Mouse (Mus musculus): ENCODE data around the gene Pvalb. TPM values are rescaled to one million over a fixed set of nuclear protein-coding genes. Genes with fewer than 3 reads are reported as not detected.

Pvalb gene
- polyA plus RNA-seq, 1 experiment, result not detected

GRCm38 (mm10) chr15:78178397-78178796, 27.8 kb downstream of the Pvalb start:
- no peaks in the 10 kb centered on the region for H3K27me3 ChIP-seq (ENCODE audit: control insufficient read depth, insufficient read depth, low read length)
- no peak for TF ChIP-seq POLR2A (IDR thresholded peaks at IDR 0.05; ENCODE audit: control insufficient read depth, low read depth, low read length)
- TF ChIP-seq CTCF (IDR thresholded peaks at IDR 0.05; ENCODE audit: control insufficient read depth, insufficient read depth, insufficient replicate concordance, low read depth, low read length), result peak; percentile 96
- no peak overlapping the region for H3K4me3 ChIP-seq (ENCODE audit: control insufficient read depth, low read depth, low read length)
- no peaks in the 10 kb centered on the region for H3K36me3 ChIP-seq (ENCODE audit: control insufficient read depth, insufficient read depth, low read length)
- no peak overlapping the region for H3K27ac ChIP-seq (ENCODE audit: control insufficient read depth, insufficient read depth, low read depth, low read length)
- H3K4me1 ChIP-seq (ENCODE audit: control insufficient read depth, insufficient read depth, low read length), result peaks cover 9% of the 10 kb centered on the region

- Histone ChIP-seq H3K4me1 (ENCODE audit: control insufficient read depth, insufficient read depth, low read length) (peaks cover 15% of the 10 kb centered on the region), H3K27me3 (ENCODE audit: control insufficient read depth, insufficient read depth, low read length) (no peaks in the 10 kb centered on the region), H3K36me3 (ENCODE audit: control insufficient read depth, insufficient read depth, low read length) (no peaks in the 10 kb centered on the region), H3K4me3 (ENCODE audit: control insufficient read depth, low read depth, low read length) (no peak overlapping the region), H3K27ac (ENCODE audit: control insufficient read depth, insufficient read depth, low read depth, low read length) (no peak overlapping the region)
- TF ChIP-seq CTCF (IDR thresholded peaks at IDR 0.05; ENCODE audit: control insufficient read depth, insufficient read depth, insufficient replicate concordance, low read depth, low read length) (no peak), POLR2A (IDR thresholded peaks at IDR 0.05; ENCODE audit: control insufficient read depth, low read depth, low read length) (no peak)
Observed at GRCm38 (mm10) chr15:78177257-78177656, 28.9 kb downstream of the Pvalb start.

GRCm38 (mm10) chr15:78174887-78175245, 31.3 kb downstream of the Pvalb start:
- Histone ChIP-seq H3K27ac (ENCODE audit: control insufficient read depth, insufficient read depth, low read depth, low read length) (no peak overlapping the region), H3K27me3 (ENCODE audit: control insufficient read depth, insufficient read depth, low read length) (no peaks in the 10 kb centered on the region), H3K4me1 (ENCODE audit: control insufficient read depth, insufficient read depth, low read length) (peaks cover 15% of the 10 kb centered on the region), H3K36me3 (ENCODE audit: control insufficient read depth, insufficient read depth, low read length) (no peaks in the 10 kb centered on the region), H3K4me3 (ENCODE audit: control insufficient read depth, low read depth, low read length) (no peak overlapping the region)
- TF ChIP-seq POLR2A (IDR thresholded peaks at IDR 0.05; ENCODE audit: control insufficient read depth, low read depth, low read length) (no peak), CTCF (IDR thresholded peaks at IDR 0.05; ENCODE audit: control insufficient read depth, insufficient read depth, insufficient replicate concordance, low read depth, low read length) (no peak)

GRCm38 (mm10) chr15:78173972-78174886, 32.0 kb downstream of the Pvalb start, which contains the start of gene Ift27:
TSS of gene Ift27 (minus strand) at chr15:78174107.
- Histone ChIP-seq H3K4me1 (ENCODE audit: control insufficient read depth, insufficient read depth, low read length) (peaks cover 15% of the 10 kb centered on the region), H3K27me3 (ENCODE audit: control insufficient read depth, insufficient read depth, low read length) (no peaks in the 10 kb centered on the region), H3K36me3 (ENCODE audit: control insufficient read depth, insufficient read depth, low read length) (no peaks in the 10 kb centered on the region), H3K4me3 (ENCODE audit: control insufficient read depth, low read depth, low read length) (peak within 1 kb of the TSS; percentile 91), H3K27ac (ENCODE audit: control insufficient read depth, insufficient read depth, low read depth, low read length) (peak within 1 kb of the TSS; percentile 67)
- peak; percentile 13 for TF ChIP-seq POLR2A (IDR thresholded peaks at IDR 0.05; ENCODE audit: control insufficient read depth, low read depth, low read length)
- TF ChIP-seq CTCF (IDR thresholded peaks at IDR 0.05; ENCODE audit: control insufficient read depth, insufficient read depth, insufficient replicate concordance, low read depth, low read length), result no peak

GRCm38 (mm10) chr15:78172899-78173817, 33.0 kb downstream of the Pvalb start:
- no peak for TF ChIP-seq CTCF (IDR thresholded peaks at IDR 0.05; ENCODE audit: control insufficient read depth, insufficient read depth, insufficient replicate concordance, low read depth, low read length)
- TF ChIP-seq POLR2A (IDR thresholded peaks at IDR 0.05; ENCODE audit: control insufficient read depth, low read depth, low read length), result no peak
- peak overlapping the region; percentile 54 for H3K27ac ChIP-seq (ENCODE audit: control insufficient read depth, insufficient read depth, low read depth, low read length)

GRCm38 (mm10) chr15:78172256-78172898, 33.8 kb downstream of the Pvalb start:
- H3K27me3 ChIP-seq (ENCODE audit: control insufficient read depth, insufficient read depth, low read length), result no peaks in the 10 kb centered on the region
- no peaks in the 10 kb centered on the region for H3K36me3 ChIP-seq (ENCODE audit: control insufficient read depth, insufficient read depth, low read length)
- no peak overlapping the region for H3K27ac ChIP-seq (ENCODE audit: control insufficient read depth, insufficient read depth, low read depth, low read length)
- no peak for TF ChIP-seq POLR2A (IDR thresholded peaks at IDR 0.05; ENCODE audit: control insufficient read depth, low read depth, low read length)
- no peak for TF ChIP-seq CTCF (IDR thresholded peaks at IDR 0.05; ENCODE audit: control insufficient read depth, insufficient read depth, insufficient replicate concordance, low read depth, low read length)
- peaks cover 15% of the 10 kb centered on the region for H3K4me1 ChIP-seq (ENCODE audit: control insufficient read depth, insufficient read depth, low read length)
- no peak overlapping the region for H3K4me3 ChIP-seq (ENCODE audit: control insufficient read depth, low read depth, low read length)

More at GRCm38 (mm10) chr15:78172899-78173817, 33.0 kb downstream of the Pvalb start:
- Histone ChIP-seq H3K36me3 (ENCODE audit: control insufficient read depth, insufficient read depth, low read length) (no peaks in the 10 kb centered on the region), H3K4me3 (ENCODE audit: control insufficient read depth, low read depth, low read length) (peak overlapping the region; percentile 91), H3K27me3 (ENCODE audit: control insufficient read depth, insufficient read depth, low read length) (no peaks in the 10 kb centered on the region), H3K4me1 (ENCODE audit: control insufficient read depth, insufficient read depth, low read length) (peaks cover 15% of the 10 kb centered on the region)

Measured in testis, adult 2 months (tissue).